13 mouse cellular contexts compared by ENCODE assay signal in the genomic region with DNA sequence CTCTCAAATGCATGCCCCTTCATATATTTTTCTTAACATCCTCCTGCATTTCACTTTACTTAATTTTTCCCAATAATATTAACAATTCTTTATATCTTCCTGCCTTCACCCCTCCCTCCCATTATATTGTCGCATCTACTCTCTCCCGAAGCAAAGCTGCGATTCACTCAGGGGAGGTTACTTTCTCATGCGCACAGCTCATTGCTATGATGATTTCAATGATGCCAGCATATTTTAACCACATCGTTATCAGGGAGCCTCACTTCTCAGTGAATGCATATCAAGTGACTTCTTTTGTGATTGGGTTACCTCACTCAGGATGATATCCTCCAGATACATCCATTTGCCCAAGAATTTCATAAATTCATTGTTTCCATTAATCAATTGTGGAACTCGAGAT.
DNase-seq lines count a peak whose midpoint lies in the region; ATAC-seq and TF ChIP-seq lines count a peak whose summit lies in the region.
"Had no signal": no experiment of that assay in that cellular context is flagged by ENCODE, and none has a peak within 500 bp of the region (broad histone marks: within the 10 kb centered on the region; RNA-seq: fewer than 3 reads in every experiment).

No protein-coding gene starts in this region.

- no peak overlapping the region for H3K27ac ChIP-seq in kidney, embryonic 16.5 days (ENCODE audit: low read length)
- peak overlapping the region; percentile 97 for H3K27ac ChIP-seq in forebrain, embryonic 15.5 days (replicated peaks)
- H3K27ac ChIP-seq in midbrain, embryonic 13.5 days, result peak overlapping the region; percentile 96
- H3K27ac ChIP-seq in liver, postnatal 0 days (ENCODE audit: low read depth), result no peak overlapping the region
- H3K27ac ChIP-seq: heart, embryonic 13.5 days; limb, embryonic 10.5 days had no signal

- no peaks in the 10 kb centered on the region for H3K4me1 ChIP-seq in kidney, embryonic 16.5 days (ENCODE audit: insufficient read depth, low read length)
- peaks cover 24% of the 10 kb centered on the region for H3K4me1 ChIP-seq in forebrain, embryonic 15.5 days
- peaks cover 30% of the 10 kb centered on the region for H3K4me1 ChIP-seq in midbrain, embryonic 13.5 days (replicated peaks)
- H3K4me1 ChIP-seq in liver, postnatal 0 days (ENCODE audit: insufficient read depth), result no peaks in the 10 kb centered on the region
- no peaks in the 10 kb centered on the region for H3K4me1 ChIP-seq in lung, adult 2 months (ENCODE audit: control insufficient read depth, insufficient read depth, low read length)
- H3K4me1 ChIP-seq: heart, embryonic 13.5 days; limb, embryonic 10.5 days had no signal

- H3K27me3 ChIP-seq in kidney, embryonic 16.5 days (ENCODE audit: insufficient read depth, low read length), result no peaks in the 10 kb centered on the region
- no peaks in the 10 kb centered on the region for H3K27me3 ChIP-seq in forebrain, embryonic 15.5 days
- no peaks in the 10 kb centered on the region for H3K27me3 ChIP-seq in midbrain, embryonic 13.5 days
- no peaks in the 10 kb centered on the region for H3K27me3 ChIP-seq in liver, postnatal 0 days (ENCODE audit: insufficient read depth, low read length)
- H3K27me3 ChIP-seq: heart, embryonic 13.5 days had no signal

- no peak for TF ChIP-seq EP300 in liver, postnatal 0 days (IDR thresholded peaks at IDR 0.05; ENCODE audit: low read depth)

- no peaks in the 10 kb centered on the region for H3K9me3 ChIP-seq in kidney, embryonic 16.5 days (ENCODE audit: low read length)
- no peaks in the 10 kb centered on the region for H3K9me3 ChIP-seq in forebrain, embryonic 15.5 days
- H3K9me3 ChIP-seq in midbrain, embryonic 13.5 days, result no peaks in the 10 kb centered on the region
- H3K9me3 ChIP-seq in liver, postnatal 0 days (ENCODE audit: low read length), result no peaks in the 10 kb centered on the region
- H3K9me3 ChIP-seq: heart, embryonic 13.5 days; limb, embryonic 10.5 days had no signal

- no peak for TF ChIP-seq POLR2A in lung, adult 2 months (IDR thresholded peaks at IDR 0.05; ENCODE audit: borderline replicate concordance, extremely low read depth, low read depth, low read length)

- no peak for ATAC-seq in kidney, embryonic 16.5 days (ENCODE audit: low FRiP score, low TSS enrichment)
- ATAC-seq in forebrain, embryonic 15.5 days (replicated peaks), result peak; percentile 71
- peak; percentile 84 for ATAC-seq in midbrain, embryonic 13.5 days
- no peak for ATAC-seq in liver, postnatal 0 days

- no peak overlapping the region for H3K9ac ChIP-seq in kidney, embryonic 16.5 days (replicated peaks; ENCODE audit: low read length)
- peak overlapping the region; percentile 53 for H3K9ac ChIP-seq in forebrain, embryonic 15.5 days (replicated peaks)
- peak overlapping the region; percentile 59 for H3K9ac ChIP-seq in midbrain, embryonic 13.5 days (replicated peaks)
- no peak overlapping the region for H3K9ac ChIP-seq in liver, postnatal 0 days (replicated peaks)
- H3K9ac ChIP-seq: heart, embryonic 13.5 days had no signal

- H3K36me3 ChIP-seq in kidney, embryonic 16.5 days (ENCODE audit: insufficient read depth, low read length), result no peaks in the 10 kb centered on the region
- no peaks in the 10 kb centered on the region for H3K36me3 ChIP-seq in forebrain, embryonic 15.5 days
- no peaks in the 10 kb centered on the region for H3K36me3 ChIP-seq in midbrain, embryonic 13.5 days
- H3K36me3 ChIP-seq in liver, postnatal 0 days (replicated peaks; ENCODE audit: insufficient read depth, low read length), result no peaks in the 10 kb centered on the region
- H3K36me3 ChIP-seq: limb, embryonic 10.5 days had no signal

- 67% methylated on average over 6 of the region's 6 CpGs for WGBS in kidney, embryonic 16.5 days
- WGBS in forebrain, embryonic 15.5 days, result 11% methylated on average over 6 of the region's 6 CpGs
- 22% methylated on average over 6 of the region's 6 CpGs for WGBS in midbrain, embryonic 13.5 days
- 81% methylated on average over 6 of the region's 6 CpGs for WGBS in liver, postnatal 0 days (ENCODE audit: insufficient replicate concordance)
- WGBS in lung, adult 2 months, result 85% methylated on average over 6 of the region's 6 CpGs

- DNase-seq in kidney, adult 18-20 months, result no peak
- DNase-seq in cerebellum, postnatal 14 days, result peak; percentile 17 to 26
- DNase-seq in liver, postnatal 0 days, result no peak
- no peak for DNase-seq in lung, adult 2 months
- no peak for DNase-seq in urinary bladder, postnatal 4 days (ENCODE audit: low spot score in 2 of 2)
- DNase-seq: kidney, postnatal 10 days; lung, postnatal 10 days had no signal

- no peak for TF ChIP-seq CTCF in liver, postnatal 0 days (IDR thresholded peaks at IDR 0.05; ENCODE audit: low read depth)
- no peak for TF ChIP-seq CTCF in lung, adult 2 months (IDR thresholded peaks at IDR 0.05; ENCODE audit: insufficient read depth, low read length)

- peak overlapping the region; percentile 34 for H3K4me2 ChIP-seq in kidney, embryonic 16.5 days (replicated peaks; ENCODE audit: low read depth, low read length)
- peak overlapping the region; percentile 49 for H3K4me2 ChIP-seq in forebrain, embryonic 15.5 days (replicated peaks)
- H3K4me2 ChIP-seq in midbrain, embryonic 13.5 days (replicated peaks), result peak overlapping the region; percentile 53
- no peak overlapping the region for H3K4me2 ChIP-seq in liver, postnatal 0 days (ENCODE audit: low read depth, low read length)
- H3K4me2 ChIP-seq: heart, embryonic 13.5 days had no signal

- H3K4me3 ChIP-seq in kidney, embryonic 16.5 days (ENCODE audit: low read length), result no peak overlapping the region
- H3K4me3 ChIP-seq in forebrain, embryonic 15.5 days, result peak overlapping the region; percentile 39
- H3K4me3 ChIP-seq in midbrain, embryonic 13.5 days (replicated peaks), result peak overlapping the region; percentile 30
- no peak overlapping the region for H3K4me3 ChIP-seq in liver, postnatal 0 days (ENCODE audit: low read depth, low read length)
- H3K4me3 ChIP-seq in lung, adult 2 months (replicated peaks; ENCODE audit: extremely low read depth, low read depth, low read length), result no peak overlapping the region
- H3K4me3 ChIP-seq: heart, embryonic 13.5 days; limb, embryonic 10.5 days; myocyte had no signal

Comparison
In these comparisons a context has a peak if more than half of its experiments do, and no peak if none do; other contexts are left out.
1. ATAC-seq: peak in forebrain, embryonic 15.5 days (single experiment) and midbrain, embryonic 13.5 days (single experiment); none in kidney, embryonic 16.5 days (single experiment) and liver, postnatal 0 days (single experiment).
2. H3K27ac ChIP-seq: peak in forebrain, embryonic 15.5 days (single experiment) and midbrain, embryonic 13.5 days (single experiment); none in kidney, embryonic 16.5 days (single experiment) and liver, postnatal 0 days (single experiment).
3. H3K4me3 ChIP-seq: peak in forebrain, embryonic 15.5 days (single experiment) and midbrain, embryonic 13.5 days (single experiment); none in kidney, embryonic 16.5 days (single experiment), liver, postnatal 0 days (single experiment) and lung, adult 2 months (single experiment).
4. H3K9ac ChIP-seq: peak in forebrain, embryonic 15.5 days (single experiment) and midbrain, embryonic 13.5 days (single experiment); none in kidney, embryonic 16.5 days (single experiment) and liver, postnatal 0 days (single experiment).
5. DNase-seq: peak in cerebellum, postnatal 14 days (2 of 2); none in kidney, adult 18-20 months (single experiment), liver, postnatal 0 days (single experiment), lung, adult 2 months (single experiment) and urinary bladder, postnatal 4 days (0 of 2).